In genomic region chr1:84742156-84742555, GRCm38 (mm10) we compare ENCODE assay signal across 12 mouse cellular contexts. TPM values are rescaled to one million over a fixed set of nuclear protein-coding genes. Genes with fewer than 3 reads are reported as not detected.
"Had no signal": no experiment of that assay in that cellular context is flagged by ENCODE, and none has a peak within 500 bp of the region (broad histone marks: within the 10 kb centered on the region; RNA-seq: fewer than 3 reads in every experiment).

No protein-coding gene starts in this region.

- DNase-seq: liver, embryonic 13.5 days; liver, postnatal 0 days; lung, adult 2 months; lung, postnatal 14 days; right cerebral cortex, postnatal 14 days; thymus, adult 18-20 months; thymus, postnatal 14 days; thymus, postnatal 36 days had no signal

- ATAC-seq: liver, postnatal 0 days; lung, postnatal 0 days; midbrain, embryonic 13.5 days; midbrain, embryonic 15.5 days had no signal

RNA-seq across cellular contexts. Expression of gene Dner, which starts 46.1 kb away (rescaled TPM):
- total RNA-seq: monocyte, adult 5-6 weeks had no signal
- polyA plus RNA-seq: liver, postnatal 0 days had no signal
